Mouse (Mus musculus) heart, postnatal 0 days (tissue): ENCODE measurements around the gene Fam129b. TPM values are rescaled to one million over a fixed set of nuclear protein-coding genes. Genes with fewer than 3 reads are reported as not detected.

Experiments
- ATAC-seq: fragments of 200-750 bp; cut with Nextera tagmentation; 2 replicates; pipeline ENCODE4 v1.8.0; 2017; ENCODE audit warnings: low read depth, moderate number of reproducible peaks, moderate library complexity; ENCODE audit not compliant: insufficient read depth
- DNase-seq: peaks from one replicate; pipeline ENCODE4 v3.0.0-alpha.2; 2016; ENCODE audit warnings: low spot score
- H3K27ac ChIP-seq: fragments of 300-500 bp; sonication (generic); 2 replicates; pipeline ENCODE4 v1.5.1; 2014; ENCODE audit warnings: low read depth, mild to moderate bottlenecking
- H3K27me3 ChIP-seq: fragments of 300-500 bp; sonication (generic); 2 replicates; pipeline ENCODE4 v1.6.1; 2014; ENCODE audit warnings: low read length, mixed read lengths; ENCODE audit not compliant: control insufficient read depth, insufficient read depth
- H3K36me3 ChIP-seq: fragments of 300-500 bp; sonication (generic); replicated peaks from 2 replicates; pipeline ENCODE4 v1.6.1; 2014; ENCODE audit warnings: low read length, mixed read lengths; ENCODE audit not compliant: control insufficient read depth, insufficient read depth
- H3K4me1 ChIP-seq: fragments of 300-500 bp; sonication (generic); 2 replicates; pipeline ENCODE4 v1.6.1; 2014; ENCODE audit warnings: antibody characterized with exemption; ENCODE audit not compliant: control insufficient read depth, insufficient read depth
- H3K4me2 ChIP-seq: fragments of 300-500 bp; sonication (generic); 2 replicates; pipeline ENCODE4 v1.6.1; 2014; ENCODE audit warnings: low read depth, mild to moderate bottlenecking, low read length, moderate library complexity
- H3K4me3 ChIP-seq: fragments of 300-500 bp; sonication (generic); 2 replicates; pipeline ENCODE4 v1.5.1; 2014; ENCODE audit warnings: low read depth, low read length
- H3K9ac ChIP-seq: fragments of 300-500 bp; sonication (generic); replicated peaks from 2 replicates; pipeline ENCODE4 v1.6.1; 2014; ENCODE audit warnings: low read depth, low read length, mixed read lengths
- H3K9me3 ChIP-seq: fragments of 300-500 bp; sonication (generic); replicated peaks from 2 replicates; pipeline ENCODE4 v1.6.1; 2016; ENCODE audit warnings: low read length; ENCODE audit not compliant: control insufficient read depth
- CTCF ChIP-seq: IDR thresholded peaks from 2 replicates; pipeline ENCODE4 v1.5.1; 2016; ENCODE audit warnings: antibody characterized with exemption, control low read depth, low read depth
- EP300 ChIP-seq: IDR thresholded peaks from 2 replicates; pipeline ENCODE4 v1.6.1; 2016; ENCODE audit warnings: antibody characterized with exemption, low read depth
- WGBS: fragments of 180-500 bp; shearing (Covaris S2); extraction: QIAGEN DNeasy Blood & Tissue Kit; methylation state at CpG from one replicate; pipeline ENCODE4 v1.1.7; 2014; 5-methylcytosine and 5-hydroxymethylcytosine counted together
- polyA plus RNA-seq: library from polyadenylated mRNA; unstranded; fragments of >200 nt; fragmentation: Nextera tagmentation; extraction: Ambion mirVana; gene quantifications from 2 replicates; pipeline ENCODE4 v1.2.1, GENCODE M21; 2015
- total RNA-seq: library from RNA; depleted of rRNA; stranded (reverse); fragments of >200 nt; gene quantifications from 2 replicates; pipeline ENCODE4 v1.2.3, GENCODE M21; 2014; ENCODE audit warnings: low replicate concordance

The Fam129b gene
- total and polyA plus RNA-seq, 2 experiments from 2014 or later, result 25.3 to 60.1 TPM

DNA sequence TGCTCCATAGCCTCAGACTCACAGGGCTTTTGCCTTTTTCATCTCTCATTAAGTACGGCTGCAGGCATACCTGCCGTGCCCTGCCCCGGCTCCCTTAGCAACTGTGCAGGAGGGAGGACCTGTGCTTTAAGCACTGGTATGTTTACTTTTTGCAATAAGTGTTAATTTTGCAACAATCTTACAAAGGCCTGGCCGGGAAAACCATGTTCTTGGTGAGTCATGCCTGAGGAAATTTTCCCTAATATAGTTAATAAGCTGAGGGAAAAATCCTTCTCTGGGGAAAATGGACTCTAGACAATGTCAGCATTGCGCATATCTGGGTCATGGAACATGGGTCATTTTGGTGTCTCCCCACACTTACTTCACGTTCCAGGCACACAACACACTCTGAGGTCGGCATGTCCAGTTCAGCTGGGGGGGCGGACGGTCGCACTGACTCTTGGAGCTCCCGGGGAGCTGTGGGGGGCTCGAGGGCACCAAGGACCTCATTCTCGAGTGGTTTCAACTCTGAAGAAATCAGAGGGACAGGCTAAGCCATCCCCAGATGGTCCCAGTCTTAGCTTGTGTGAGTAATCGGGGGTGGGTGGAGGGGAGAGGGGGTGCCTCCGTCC, 51.8 kb downstream of the Fam129b start:
- no peak for DNase-seq
- peaks cover 46% of the 10 kb centered on the region for H3K36me3 ChIP-seq
- H3K4me2 ChIP-seq, result no peak overlapping the region
- H3K9me3 ChIP-seq, result no peaks in the 10 kb centered on the region
- H3K4me1 ChIP-seq, result no peaks in the 10 kb centered on the region
- no peak for TF ChIP-seq CTCF
- TF ChIP-seq EP300, result no peak
- no peak overlapping the region; the same call in 1 of the 2 replicates for H3K9ac ChIP-seq
- no peak for ATAC-seq
- WGBS, result 74% methylated on average over 15 of the region's 15 CpGs
- no peaks in the 10 kb centered on the region for H3K27me3 ChIP-seq
- 0 out of 2 replicates have a peak overlapping the region, but pooled peaks have one; percentile 35 for H3K27ac ChIP-seq
- H3K4me3 ChIP-seq, result no peak overlapping the region

DNA sequence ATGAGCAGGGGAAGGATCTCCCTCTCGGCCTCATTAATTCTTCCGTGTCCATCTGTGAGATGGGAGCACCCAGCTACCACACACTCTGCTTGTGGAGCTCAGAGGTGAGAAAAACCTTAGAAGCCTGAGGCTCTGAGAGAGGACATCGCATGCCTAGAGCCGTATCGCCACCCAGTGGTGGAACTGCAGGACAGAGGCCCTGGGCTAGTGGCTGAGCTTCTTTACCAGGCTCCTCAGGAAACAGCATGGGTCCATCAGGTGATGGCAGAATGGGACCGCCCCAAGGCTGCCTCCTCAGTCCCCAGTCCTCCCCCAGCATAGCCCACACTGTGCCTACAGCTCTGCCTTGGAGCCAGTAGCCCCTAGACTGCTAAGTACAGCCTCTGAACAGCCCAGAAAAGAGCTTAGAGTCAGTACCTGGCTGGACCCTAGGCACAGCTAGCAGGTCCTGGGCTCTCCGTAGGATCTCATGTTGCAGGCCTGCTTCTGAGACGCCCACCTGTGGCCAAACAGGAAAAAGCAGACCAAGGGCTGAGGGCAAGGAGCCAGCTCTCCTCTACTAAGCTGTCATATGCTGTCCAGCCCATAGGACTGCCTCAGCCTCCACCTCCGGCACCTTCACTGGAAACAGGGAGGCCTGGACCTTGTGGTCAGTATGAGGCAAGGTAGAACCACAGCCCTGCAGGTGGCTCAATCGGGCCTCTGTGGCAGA, 52.5 kb downstream of the Fam129b start:
- no peaks in the 10 kb centered on the region for H3K27me3 ChIP-seq
- H3K9ac ChIP-seq, result no peak overlapping the region
- H3K4me3 ChIP-seq, result no peak overlapping the region
- H3K36me3 ChIP-seq, result peaks cover 45% of the 10 kb centered on the region
- DNase-seq (peak; percentile 74), ATAC-seq (peak; percentile 73)
- no peak for TF ChIP-seq EP300
- TF ChIP-seq CTCF, result peak; percentile 97
- WGBS, result 25% methylated on average over 10 of the region's 10 CpGs
- no peak overlapping the region for H3K4me2 ChIP-seq
- H3K9me3 ChIP-seq, result no peaks in the 10 kb centered on the region
- no peaks in the 10 kb centered on the region for H3K4me1 ChIP-seq
- no peak overlapping the region for H3K27ac ChIP-seq

DNA sequence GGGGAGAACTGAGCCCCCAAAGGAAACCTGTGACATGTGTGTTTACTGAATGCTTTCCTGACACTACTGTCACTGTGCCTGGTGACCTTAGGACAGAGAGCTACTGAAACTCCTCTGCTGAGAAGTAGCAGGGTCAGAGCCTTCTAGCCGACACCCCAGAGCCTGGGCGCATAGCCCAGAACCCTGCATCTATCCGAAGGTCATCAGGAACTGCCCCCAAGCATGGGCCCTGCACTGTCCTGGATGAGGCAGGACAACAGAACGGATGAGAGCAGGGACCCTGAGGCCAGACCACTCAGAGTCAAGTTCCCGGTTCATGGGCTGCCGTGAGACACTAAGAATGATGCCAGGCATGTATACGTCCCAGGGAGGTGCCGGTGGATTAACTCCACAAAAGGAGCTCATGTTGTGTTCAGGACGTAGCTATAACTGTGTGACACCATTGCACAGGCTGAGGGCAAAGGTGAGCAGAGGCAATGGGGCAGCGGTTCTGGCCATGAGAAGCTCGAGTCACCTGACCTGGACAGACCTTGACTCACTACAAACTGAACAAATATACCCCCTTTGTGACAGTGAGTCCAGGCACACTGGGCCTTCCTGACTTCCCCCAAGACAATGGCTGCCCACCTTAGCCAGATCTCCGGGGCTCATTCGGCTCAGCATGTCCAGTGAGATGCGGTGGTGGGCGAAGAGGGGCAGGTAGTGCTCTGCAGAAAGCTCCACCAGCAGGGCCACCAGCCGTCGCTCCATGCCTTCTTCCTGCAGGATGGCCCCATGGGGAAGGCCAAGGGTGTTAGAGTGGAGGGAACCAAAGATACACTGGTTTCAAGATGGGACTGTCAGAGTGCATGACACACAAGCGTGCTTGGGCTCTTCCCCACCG, 53.3 kb downstream of the Fam129b start:
- no peaks in the 10 kb centered on the region for H3K27me3 ChIP-seq
- no peaks in the 10 kb centered on the region for H3K9me3 ChIP-seq
- no peak overlapping the region for H3K27ac ChIP-seq
- H3K36me3 ChIP-seq, result peaks cover 41% of the 10 kb centered on the region
- H3K4me1 ChIP-seq, result no peaks in the 10 kb centered on the region
- DNase-seq (no peak), ATAC-seq (no peak)
- H3K9ac ChIP-seq, result no peak overlapping the region
- 86% methylated on average over 19 of the region's 19 CpGs for WGBS
- no peak overlapping the region for H3K4me2 ChIP-seq
- TF ChIP-seq EP300, result no peak
- TF ChIP-seq CTCF, result no peak
- no peak overlapping the region for H3K4me3 ChIP-seq

DNA sequence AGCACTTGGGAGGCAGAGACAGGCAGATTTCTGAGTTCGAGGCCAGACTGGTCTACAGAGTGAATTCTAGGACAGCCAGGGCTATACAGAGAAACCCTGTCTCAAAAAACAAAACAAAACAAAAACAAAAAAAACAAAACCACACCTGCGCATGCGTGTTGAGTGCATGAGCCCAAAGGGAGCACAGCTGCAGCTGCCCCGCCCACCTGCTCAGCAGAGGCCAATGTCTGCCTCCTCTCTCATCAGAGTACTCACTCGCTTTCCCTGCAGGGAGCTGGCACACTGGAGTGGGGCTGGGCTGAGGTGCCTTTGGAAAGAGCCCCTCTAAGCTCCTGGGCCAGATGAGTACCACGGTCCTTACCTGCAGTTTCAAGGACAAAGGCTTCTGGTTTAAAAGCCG, 55.8 kb downstream of the Fam129b start:
- Histone ChIP-seq H3K4me3 (no peak overlapping the region), H3K27me3 (no peaks in the 10 kb centered on the region), H3K9me3 (no peaks in the 10 kb centered on the region), H3K9ac (no peak overlapping the region), H3K36me3 (peaks cover 45% of the 10 kb centered on the region), H3K4me1 (no peaks in the 10 kb centered on the region), H3K4me2 (no peak overlapping the region), H3K27ac (no peak overlapping the region)
- TF ChIP-seq CTCF, result no peak
- no peak for TF ChIP-seq EP300
- no peak for DNase-seq
- ATAC-seq, result no peak
- 73% methylated on average over 7 of the region's 7 CpGs for WGBS

DNA sequence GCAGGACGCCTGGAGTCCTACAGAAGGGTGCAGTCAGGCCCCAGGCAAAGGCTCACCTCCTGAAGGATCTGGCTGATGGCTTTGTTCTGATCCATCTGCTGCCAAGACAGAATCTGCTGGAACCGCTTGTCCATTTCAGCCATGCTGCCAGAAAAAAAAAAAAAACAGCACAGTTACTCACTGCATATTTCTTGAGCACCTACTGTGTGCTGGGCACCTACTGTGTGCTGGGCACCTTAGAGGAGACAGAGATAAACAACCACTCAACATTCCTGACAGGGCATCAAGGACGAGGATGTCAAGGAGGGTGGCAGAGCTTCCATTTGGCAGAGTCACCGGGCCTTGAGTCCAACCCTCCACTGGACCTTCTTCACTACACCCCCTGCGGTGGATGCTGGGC, 62.8 kb downstream of the Fam129b start:
- WGBS, result 80% methylated on average over 5 of the region's 5 CpGs

More for the DNA sequence above, 62.8 kb downstream of the Fam129b start:
- Histone ChIP-seq H3K9me3 (no peaks in the 10 kb centered on the region), H3K36me3 (peaks cover 76% of the 10 kb centered on the region), H3K4me3 (no peak overlapping the region), H3K4me1 (no peaks in the 10 kb centered on the region), H3K27me3 (no peaks in the 10 kb centered on the region), H3K27ac (no peak overlapping the region), H3K9ac (no peak overlapping the region), H3K4me2 (no peak overlapping the region)
- ATAC-seq (no peak), DNase-seq (no peak)
- TF ChIP-seq CTCF (no peak), EP300 (no peak)
